Mouse (Mus musculus): ENCODE results near the gene Zfp219.

DNA sequence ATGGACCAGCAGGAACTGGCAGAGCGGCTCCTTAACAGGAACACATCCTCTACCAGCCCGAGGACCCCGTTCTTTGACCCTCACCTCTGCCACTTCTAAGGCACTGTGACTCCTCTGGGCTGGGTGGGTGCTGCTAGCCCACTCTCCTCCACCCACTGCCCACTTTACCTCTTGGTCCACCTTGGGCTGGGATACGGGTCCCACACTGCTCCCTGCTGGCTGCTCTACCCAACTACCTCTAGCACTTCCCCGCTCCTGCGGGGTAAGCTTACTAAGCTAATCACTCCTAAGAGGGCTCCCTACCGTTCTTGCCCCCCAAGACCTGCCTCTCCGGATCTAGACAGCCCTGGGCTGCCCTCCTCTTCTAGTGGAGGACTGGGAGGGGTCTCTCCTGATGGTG is 14.3 kb downstream of the Zfp219 start:
- TF ChIP-seq CTCF (IDR thresholded peaks at IDR 0.05; ENCODE audit: extremely low read depth, insufficient read depth, insufficient read length, insufficient replicate concordance) (no peak), POLR2A (IDR thresholded peaks at IDR 0.05; ENCODE audit: low read depth, low read length) (no peak)
